Mouse (Mus musculus) thymus, postnatal 25 days (tissue): ENCODE measurements around the gene Nrgn.

ENCODE experiments used
- DNase-seq: peaks from one replicate; pipeline ENCODE4 v3.0.0; 2022

The Nrgn gene

GRCm38 (mm10) chr9:37554279-37554678 lies 1.6 kb upstream of the Nrgn start:
- DNase-seq = no peak

- no peak for DNase-seq
These were observed 763 bp downstream of the Nrgn start for GRCm38 (mm10) chr9:37551751-37552531.

GRCm38 (mm10) chr9:37550435-37550834 lies 2.3 kb downstream of the Nrgn start:
- no peak for DNase-seq

- no peak for DNase-seq
These were observed 5.8 kb downstream of the Nrgn start for GRCm38 (mm10) chr9:37546889-37547288.

- DNase-seq = no peak
These were observed 6.8 kb downstream of the Nrgn start for GRCm38 (mm10) chr9:37545847-37546452.

- DNase-seq = no peak
These were observed 7.5 kb downstream of the Nrgn start for GRCm38 (mm10) chr9:37545166-37545610.

GRCm38 (mm10) chr9:37544447-37545165 lies 8.1 kb downstream of the Nrgn start:
- peak; percentile 67 for DNase-seq

GRCm38 (mm10) chr9:37543869-37544440 lies 8.7 kb downstream of the Nrgn start:
- DNase-seq = no peak

GRCm38 (mm10) chr9:37541851-37542642 lies 10.7 kb downstream of the Nrgn start:
- DNase-seq = no peak

- DNase-seq = no peak
These were observed 11.8 kb downstream of the Nrgn start for GRCm38 (mm10) chr9:37540701-37541575.

GRCm38 (mm10) chr9:37540226-37540625 lies 12.5 kb downstream of the Nrgn start:
- DNase-seq = no peak

- no peak for DNase-seq
These were observed 13.3 kb downstream of the Nrgn start, which contains the start of gene Vsig2 for GRCm38 (mm10) chr9:37539170-37540025. Gene Vsig2, plus strand, starts transcription at chr9:37539255.

GRCm38 (mm10) chr9:37537658-37538250 lies 14.9 kb downstream of the Nrgn start:
- no peak for DNase-seq

GRCm38 (mm10) chr9:37536851-37537250 lies 15.9 kb downstream of the Nrgn start:
- DNase-seq = no peak

GRCm38 (mm10) chr9:37530888-37531705 lies 21.6 kb downstream of the Nrgn start:
- no peak for DNase-seq

GRCm38 (mm10) chr9:37530031-37530887 lies 22.4 kb downstream of the Nrgn start:
- no peak for DNase-seq

- no peak for DNase-seq
These were observed 24.3 kb downstream of the Nrgn start for GRCm38 (mm10) chr9:37528225-37528970.
